Mouse (Mus musculus): ENCODE measurements at regions not wholly inside any gene's neighbourhood (a gene's known extent, or its start where the extent isn't known, plus 50 kb on each side); places are given as distances from the start of the nearest gene placed in this dataset.

DNA sequence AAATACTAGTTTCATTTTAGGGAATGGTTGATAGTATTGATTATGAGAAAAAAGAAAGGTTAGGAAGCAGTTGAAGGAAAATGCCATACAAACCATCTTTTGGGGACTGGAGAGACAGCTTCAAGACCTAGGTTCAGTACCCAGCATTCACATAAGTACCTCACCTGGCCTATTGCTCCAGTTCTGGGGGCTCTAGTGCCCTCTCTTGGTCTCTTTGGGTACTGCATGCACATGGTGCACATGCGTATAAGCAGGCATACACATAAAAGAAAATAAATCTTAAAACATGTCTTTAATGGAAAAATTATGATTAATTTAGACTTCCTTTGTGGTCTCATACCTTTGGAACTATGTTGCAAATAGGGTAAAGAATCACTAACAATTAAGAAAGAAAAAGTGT, 155.3 kb upstream of the Gm6793 start:
- intact Hi-C loops (cut with DNase I) = no loop called here
- Histone ChIP-seq H3K27ac (no peak overlapping the region), H3K4me3 (no peak overlapping the region)
- no peak for DNase-seq
- TF ChIP-seq CTCF (IDR thresholded peaks at IDR 0.05) = peak; percentile 26; the same call in 1 of the 2 replicates

GRCm38 (mm10) chr8:112156656-112157055, 141.8 kb upstream of the Gm6793 start:
- no peak overlapping the region for H3K4me3 ChIP-seq
- no peak for DNase-seq
- intact Hi-C loops (cut with DNase I) = no loop called here
- H3K27ac ChIP-seq = no peak overlapping the region
- TF ChIP-seq CTCF (IDR thresholded peaks at IDR 0.05) = no peak

GRCm38 (mm10) chr8:112138924-112139323, 124.1 kb upstream of the Gm6793 start:
- DNase-seq = no peak
- TF ChIP-seq CTCF (IDR thresholded peaks at IDR 0.05) = no peak
- no peak overlapping the region for H3K4me3 ChIP-seq
- intact Hi-C loops (cut with DNase I) = no loop called here
- H3K27ac ChIP-seq = no peak overlapping the region

- TF ChIP-seq CTCF (IDR thresholded peaks at IDR 0.05) = no peak
- DNase-seq = no peak
- Histone ChIP-seq H3K4me3 (no peak overlapping the region), H3K27ac (no peak overlapping the region)
- intact Hi-C loops (cut with DNase I) = no loop called here
Measured at GRCm38 (mm10) chr8:112130196-112130595, 115.4 kb upstream of the Gm6793 start.

DNA sequence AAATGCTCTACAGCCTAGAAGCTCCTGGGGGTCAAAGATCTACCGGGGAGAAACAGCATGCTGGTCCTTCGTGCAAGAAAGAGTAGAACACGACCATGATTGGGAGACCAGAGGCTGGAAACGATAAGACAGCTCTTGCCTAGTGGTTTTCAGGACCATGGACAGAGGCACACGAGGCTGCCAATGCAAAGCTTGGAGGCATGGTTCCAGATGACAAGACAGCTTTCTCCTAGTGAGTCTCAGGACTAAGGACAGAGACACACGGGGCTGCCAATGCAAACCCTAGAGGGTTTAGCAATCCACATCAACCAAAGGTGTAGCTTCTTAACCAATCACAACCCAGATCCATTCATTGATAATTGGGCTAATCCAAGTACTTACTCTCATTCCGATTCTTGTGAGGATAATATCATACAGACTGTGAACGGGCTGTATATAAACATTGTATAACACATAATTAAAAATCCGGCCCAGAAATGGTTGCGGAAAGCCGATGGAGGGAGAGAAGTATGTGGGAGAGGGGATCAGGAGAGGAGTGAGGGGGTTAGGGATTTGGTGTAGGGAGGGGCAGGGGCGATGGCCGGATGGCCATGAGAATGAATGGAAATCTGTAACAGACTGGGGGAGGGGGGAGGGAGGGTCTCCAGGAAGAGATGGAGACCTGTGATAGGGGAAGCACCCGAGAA, 114.1 kb upstream of the Gm6793 start:
- TF ChIP-seq CTCF (IDR thresholded peaks at IDR 0.05) = no peak
- peak; percentile 21 for DNase-seq
- intact Hi-C loops (cut with DNase I) = no loop called here
- no peak overlapping the region for H3K4me3 ChIP-seq
- no peak overlapping the region for H3K27ac ChIP-seq

- peak; percentile 25 for DNase-seq
- no peak overlapping the region for H3K4me3 ChIP-seq
- no peak for TF ChIP-seq CTCF (IDR thresholded peaks at IDR 0.05)
- H3K27ac ChIP-seq = no peak overlapping the region
- intact Hi-C loops (cut with DNase I) = no loop called here
Measured at GRCm38 (mm10) chr8:112111950-112112349, 97.1 kb upstream of the Gm6793 start.

DNA sequence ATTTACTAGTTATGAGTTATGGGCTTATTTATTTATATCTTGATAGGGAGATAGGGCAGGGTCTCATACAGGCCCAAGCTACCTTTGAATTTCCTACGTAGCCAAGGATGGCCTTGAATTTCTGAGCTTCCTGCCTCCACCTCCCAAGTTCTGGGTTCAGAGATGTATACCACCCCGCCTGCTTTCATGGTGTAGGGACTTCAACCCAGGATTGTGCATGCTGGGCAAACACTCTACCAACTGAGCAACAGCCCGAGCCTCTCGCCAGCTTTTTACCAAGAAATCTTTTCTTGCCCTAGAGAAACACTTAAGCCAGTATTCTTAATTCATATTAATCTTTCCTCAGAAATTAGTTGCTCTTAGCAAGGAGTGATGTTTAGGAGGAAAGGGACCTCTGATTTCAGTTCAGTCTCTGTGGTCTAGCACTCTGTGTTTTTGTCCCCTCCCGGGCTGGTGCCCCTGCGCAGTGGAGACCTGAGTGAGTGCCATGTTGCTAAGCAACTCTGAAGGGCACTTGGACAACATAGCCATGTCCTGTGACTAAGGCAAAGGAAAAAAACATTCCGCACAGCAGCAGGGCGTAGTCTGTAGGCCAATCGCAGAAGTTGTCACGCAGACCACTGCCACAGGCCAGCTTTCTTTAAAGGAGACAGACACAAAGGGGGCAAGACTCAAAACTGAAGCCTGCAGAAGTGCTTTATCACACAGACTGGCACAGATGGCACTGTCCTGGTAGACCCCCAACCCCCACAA, 83.2 kb upstream of the Gm6793 start:
- TF ChIP-seq CTCF (IDR thresholded peaks at IDR 0.05) = no peak
- Histone ChIP-seq H3K4me3 (no peak overlapping the region), H3K27ac (peak overlapping the region; percentile 78)
- intact Hi-C loops (cut with DNase I) = no loop called here
- DNase-seq = peak; percentile 44

- H3K27ac ChIP-seq = no peak overlapping the region
- H3K4me3 ChIP-seq = no peak overlapping the region
- TF ChIP-seq CTCF (IDR thresholded peaks at IDR 0.05) = no peak
- DNase-seq = no peak
- intact Hi-C loops (cut with DNase I) = no loop called here
Measured at GRCm38 (mm10) chr8:112094881-112095280, 80.0 kb upstream of the Gm6793 start.

DNA sequence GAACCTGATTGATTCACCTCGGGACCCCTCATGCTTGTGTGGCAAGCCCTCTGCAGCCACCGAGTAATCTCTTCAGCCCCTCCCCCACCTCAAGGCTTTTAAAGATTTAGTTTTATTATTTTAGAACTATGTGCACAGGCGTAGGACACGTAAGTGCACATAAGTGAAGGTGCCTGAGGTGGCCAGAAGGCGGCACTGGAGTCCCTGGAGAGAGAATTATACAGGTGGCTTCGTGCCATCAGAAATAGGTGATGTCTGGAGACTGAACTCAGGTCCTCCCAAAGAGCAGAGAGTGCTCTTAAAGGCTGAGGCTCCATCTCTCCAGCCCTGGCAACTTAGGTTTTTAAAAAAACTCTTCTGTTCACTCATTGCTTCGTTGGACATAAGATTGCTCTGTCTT, 78.7 kb upstream of the Gm6793 start:
- peak; percentile 8; the same call in 1 of the 2 replicates for TF ChIP-seq CTCF (IDR thresholded peaks at IDR 0.05)
- Histone ChIP-seq H3K27ac (no peak overlapping the region), H3K4me3 (no peak overlapping the region)
- DNase-seq = no peak
- intact Hi-C loops (cut with DNase I) = no loop called here

GRCm38 (mm10) chr8:112092831-112093230, 78.0 kb upstream of the Gm6793 start:
- intact Hi-C loops (cut with DNase I) = no loop called here
- no peak overlapping the region for H3K27ac ChIP-seq
- no peak overlapping the region for H3K4me3 ChIP-seq
- TF ChIP-seq CTCF (IDR thresholded peaks at IDR 0.05) = no peak
- DNase-seq = no peak

DNA sequence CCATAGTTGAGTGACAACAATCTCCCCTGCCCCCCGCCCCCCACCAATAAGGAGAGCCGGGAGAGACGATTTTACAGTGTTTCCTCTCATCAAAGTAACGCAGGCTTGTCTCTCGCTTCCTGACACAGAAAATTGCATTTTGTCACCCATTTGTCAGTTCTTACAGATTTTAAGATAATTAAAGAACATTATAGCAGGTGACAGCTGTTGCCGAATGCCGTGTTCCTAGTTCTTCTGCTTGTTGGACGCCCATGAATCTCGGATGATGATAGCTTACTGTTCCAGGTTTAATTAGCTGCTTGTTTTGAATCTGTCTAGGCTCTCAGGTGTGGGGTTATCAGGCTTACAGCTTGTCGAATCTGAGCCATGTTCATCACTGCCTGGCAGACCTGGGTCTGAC, 63.8 kb upstream of the Gm6793 start:
- Histone ChIP-seq H3K4me3 (no peak overlapping the region), H3K27ac (no peak overlapping the region)
- TF ChIP-seq CTCF (IDR thresholded peaks at IDR 0.05) = no peak
- no peak for DNase-seq
- intact Hi-C loops (cut with DNase I) = no loop called here

- intact Hi-C loops (cut with DNase I) = no loop called here
- no peak for DNase-seq
- TF ChIP-seq CTCF (IDR thresholded peaks at IDR 0.05) = no peak
- Histone ChIP-seq H3K27ac (no peak overlapping the region), H3K4me3 (no peak overlapping the region)
Measured at GRCm38 (mm10) chr8:112072205-112072604, 57.4 kb upstream of the Gm6793 start.

- intact Hi-C loops (cut with DNase I) = no loop called here
- no peak for DNase-seq
- no peak overlapping the region for H3K4me3 ChIP-seq
- TF ChIP-seq CTCF (IDR thresholded peaks at IDR 0.05) = no peak
- no peak overlapping the region for H3K27ac ChIP-seq
Measured at GRCm38 (mm10) chr8:112070251-112070650, 55.4 kb upstream of the Gm6793 start.
